Mouse (Mus musculus) hindbrain, embryonic 14.5 days (tissue): ENCODE results near the gene 8030474K03Rik. TPM values are rescaled to one million over a fixed set of nuclear protein-coding genes. Genes with fewer than 3 reads are reported as not detected.

Source experiments
- ATAC-seq: fragments of 200-750 bp; cut with Nextera tagmentation; 2 replicates; pipeline ENCODE4 v1.8.0; 2017; ENCODE audit warnings: moderate number of reproducible peaks, mild to moderate bottlenecking, moderate TSS enrichment, moderate library complexity; ENCODE audit not compliant: low FRiP score
- DNase-seq: peaks from one replicate; pipeline ENCODE4 v3.0.0-alpha.2; 2015; ENCODE audit warnings: low spot score
- H3K27ac ChIP-seq: fragments of 300-500 bp; sonication (generic); 2 replicates; pipeline ENCODE4 v1.5.1; 2014; ENCODE audit warnings: mild to moderate bottlenecking, moderate library complexity
- H3K27me3 ChIP-seq: fragments of 300-500 bp; sonication (generic); 2 replicates; pipeline ENCODE4 v1.6.1; 2014; ENCODE audit warnings: mild to moderate bottlenecking, low read length, mixed read lengths; ENCODE audit not compliant: control insufficient read depth, insufficient read depth
- H3K36me3 ChIP-seq: fragments of 300-500 bp; sonication (generic); replicated peaks from 2 replicates; pipeline ENCODE4 v1.6.1; 2014; ENCODE audit not compliant: control insufficient read depth, insufficient read depth
- H3K4me1 ChIP-seq: fragments of 300-500 bp; sonication (generic); replicated peaks from 2 replicates; pipeline ENCODE4 v1.6.1; 2014; ENCODE audit warnings: antibody characterized with exemption, low read length, mixed read lengths; ENCODE audit not compliant: control insufficient read depth, insufficient read depth
- H3K4me2 ChIP-seq: fragments of 300-500 bp; sonication (generic); replicated peaks from 2 replicates; pipeline ENCODE4 v1.6.1; 2014; ENCODE audit warnings: mild to moderate bottlenecking, moderate library complexity
- H3K4me3 ChIP-seq: fragments of 300-500 bp; sonication (generic); replicated peaks from 2 replicates; pipeline ENCODE4 v1.5.1; 2014; ENCODE audit warnings: mild to moderate bottlenecking, low read length
- H3K9ac ChIP-seq: fragments of 300-500 bp; sonication (generic); 2 replicates; pipeline ENCODE4 v1.6.1; 2014
- H3K9me3 ChIP-seq: fragments of 300-500 bp; sonication (generic); 2 replicates; pipeline ENCODE4 v1.6.1; 2016; ENCODE audit warnings: low read length; ENCODE audit not compliant: control insufficient read depth
- WGBS: fragments of 180-500 bp; shearing (Covaris S2); extraction: QIAGEN DNeasy Blood & Tissue Kit; methylation state at CpG from one replicate; pipeline ENCODE4 v1.1.7; 2014; 5-methylcytosine and 5-hydroxymethylcytosine counted together
- polyA plus RNA-seq: library from polyadenylated mRNA; unstranded; fragments of >200 nt; fragmentation: Nextera tagmentation; extraction: Ambion mirVana; gene quantifications from 2 replicates; pipeline ENCODE4 v1.2.1, GENCODE M21; 2014

Gene 8030474K03Rik
- not detected in 2 replicates for polyA plus RNA-seq

- no peak within 1 kb of the TSS for H3K4me3 ChIP-seq
- H3K27ac ChIP-seq: no peak within 1 kb of the TSS
- H3K9me3 ChIP-seq: no peaks in the 10 kb centered on the region
- 97% methylated on average over 35 of the region's 35 CpGs for WGBS
- no peak within 1 kb of the TSS for H3K9ac ChIP-seq
- H3K4me2 ChIP-seq: no peak within 1 kb of the TSS
- no peaks in the 10 kb centered on the region for H3K4me1 ChIP-seq
- H3K36me3 ChIP-seq: no peaks in the 10 kb centered on the region
- no peaks in the 10 kb centered on the region for H3K27me3 ChIP-seq
- DNase-seq: no peak
- no peak for ATAC-seq
These were observed at the start of gene 8030474K03Rik, which contains the start of gene Gm4779 for GRCm38 (mm10) chrX:101794342-101794741. TSS of gene 8030474K03Rik (plus strand) at chrX:101794656. TSS of gene Gm4779 (minus strand) at chrX:101794423.

- no peak for ATAC-seq
- Histone ChIP-seq H3K27ac (no peak overlapping the region), H3K9ac (no peak overlapping the region), H3K36me3 (no peaks in the 10 kb centered on the region), H3K4me1 (no peaks in the 10 kb centered on the region), H3K9me3 (no peaks in the 10 kb centered on the region), H3K4me3 (no peak overlapping the region), H3K4me2 (no peak overlapping the region), H3K27me3 (0 out of 2 replicates have a peak, but pooled peaks cover 9% of the 10 kb centered on the region)
- 39% methylated on average over 4 of the region's 4 CpGs for WGBS
- DNase-seq: no peak
These were observed 44.3 kb upstream of the 8030474K03Rik start for GRCm38 (mm10) chrX:101750144-101750543.

GRCm38 (mm10) chrX:101754478-101754877 lies 40.0 kb upstream of the 8030474K03Rik start:
- Histone ChIP-seq H3K4me2 (no peak overlapping the region), H3K4me1 (no peaks in the 10 kb centered on the region), H3K9ac (no peak overlapping the region), H3K27me3 (peaks cover 5% of the 10 kb centered on the region; the same call in 1 of the 2 replicates), H3K27ac (no peak overlapping the region), H3K36me3 (no peaks in the 10 kb centered on the region), H3K4me3 (no peak overlapping the region), H3K9me3 (no peaks in the 10 kb centered on the region)
- ATAC-seq: no peak
- 66% methylated on average over 5 of the region's 5 CpGs for WGBS
- DNase-seq: no peak

- ATAC-seq: no peak
- no peak overlapping the region for H3K4me2 ChIP-seq
- H3K9me3 ChIP-seq: no peaks in the 10 kb centered on the region
- H3K4me3 ChIP-seq: no peak overlapping the region
- no peak overlapping the region for H3K9ac ChIP-seq
- 76% methylated on average over 5 of the region's 5 CpGs for WGBS
- no peak overlapping the region for H3K27ac ChIP-seq
- H3K4me1 ChIP-seq: no peaks in the 10 kb centered on the region
- H3K36me3 ChIP-seq: no peaks in the 10 kb centered on the region
- peaks cover 6% of the 10 kb centered on the region; the same call in 1 of the 2 replicates for H3K27me3 ChIP-seq
- DNase-seq: no peak
These were observed 29.8 kb upstream of the 8030474K03Rik start for GRCm38 (mm10) chrX:101764621-101765020.

GRCm38 (mm10) chrX:101765111-101765510 lies 29.3 kb upstream of the 8030474K03Rik start:
- DNase-seq (no peak), ATAC-seq (no peak)
- peaks cover 6% of the 10 kb centered on the region; the same call in 1 of the 2 replicates for H3K27me3 ChIP-seq
- H3K36me3 ChIP-seq: no peaks in the 10 kb centered on the region
- 89% methylated on average over 4 of the region's 4 CpGs for WGBS
- no peak overlapping the region for H3K4me3 ChIP-seq
- no peaks in the 10 kb centered on the region for H3K9me3 ChIP-seq
- no peaks in the 10 kb centered on the region for H3K4me1 ChIP-seq
- no peak overlapping the region for H3K27ac ChIP-seq
- no peak overlapping the region for H3K4me2 ChIP-seq
- H3K9ac ChIP-seq: no peak overlapping the region

- DNase-seq: no peak
These were observed 27.2 kb upstream of the 8030474K03Rik start for GRCm38 (mm10) chrX:101767280-101767679.

GRCm38 (mm10) chrX:101769478-101769877 lies 25.0 kb upstream of the 8030474K03Rik start:
- Histone ChIP-seq H3K27ac (no peak overlapping the region), H3K36me3 (no peaks in the 10 kb centered on the region), H3K27me3 (peaks cover 8% of the 10 kb centered on the region; the same call in 1 of the 2 replicates), H3K9me3 (no peaks in the 10 kb centered on the region), H3K9ac (no peak overlapping the region), H3K4me2 (no peak overlapping the region), H3K4me3 (no peak overlapping the region), H3K4me1 (no peaks in the 10 kb centered on the region)
- no peak for DNase-seq
- WGBS: 65% methylated on average over 2 of the region's 2 CpGs
- no peak for ATAC-seq

More at GRCm38 (mm10) chrX:101767280-101767679, 27.2 kb upstream of the 8030474K03Rik start:
- no peak overlapping the region for H3K9ac ChIP-seq
- WGBS: 81% methylated on average over 7 of the region's 7 CpGs
- ATAC-seq: no peak
- no peak overlapping the region for H3K27ac ChIP-seq
- H3K36me3 ChIP-seq: no peaks in the 10 kb centered on the region
- no peaks in the 10 kb centered on the region for H3K4me1 ChIP-seq
- 0 out of 2 replicates have a peak, but pooled peaks cover 2% of the 10 kb centered on the region for H3K27me3 ChIP-seq
- no peaks in the 10 kb centered on the region for H3K9me3 ChIP-seq
- no peak overlapping the region for H3K4me2 ChIP-seq
- no peak overlapping the region for H3K4me3 ChIP-seq

- Histone ChIP-seq H3K4me3 (no peak overlapping the region), H3K27me3 (peaks cover 6% of the 10 kb centered on the region; the same call in 1 of the 2 replicates), H3K4me2 (no peak overlapping the region), H3K9me3 (no peaks in the 10 kb centered on the region), H3K27ac (no peak overlapping the region), H3K9ac (no peak overlapping the region), H3K4me1 (no peaks in the 10 kb centered on the region), H3K36me3 (no peaks in the 10 kb centered on the region)
- ATAC-seq: no peak
- 82% methylated on average over 3 of the region's 3 CpGs for WGBS
- DNase-seq: no peak
These were observed 24.1 kb upstream of the 8030474K03Rik start for GRCm38 (mm10) chrX:101770307-101770706.

GRCm38 (mm10) chrX:101772035-101772434 lies 22.4 kb upstream of the 8030474K03Rik start:
- H3K9me3 ChIP-seq: no peaks in the 10 kb centered on the region
- H3K4me2 ChIP-seq: no peak overlapping the region
- no peak overlapping the region for H3K9ac ChIP-seq
- H3K4me1 ChIP-seq: no peaks in the 10 kb centered on the region
- H3K27me3 ChIP-seq: peaks cover 6% of the 10 kb centered on the region; the same call in 1 of the 2 replicates
- H3K36me3 ChIP-seq: no peaks in the 10 kb centered on the region
- ATAC-seq: no peak
- 36% methylated on average over 5 of the region's 5 CpGs for WGBS
- no peak overlapping the region for H3K4me3 ChIP-seq
- peak; percentile 75 for DNase-seq
- H3K27ac ChIP-seq: no peak overlapping the region

- Histone ChIP-seq H3K4me1 (no peaks in the 10 kb centered on the region), H3K4me2 (no peak overlapping the region), H3K27me3 (no peaks in the 10 kb centered on the region), H3K36me3 (no peaks in the 10 kb centered on the region), H3K27ac (no peak overlapping the region), H3K9me3 (no peaks in the 10 kb centered on the region), H3K9ac (no peak overlapping the region), H3K4me3 (no peak overlapping the region)
- DNase-seq: peak; percentile 70
- peak; percentile 73 for ATAC-seq
- 55% methylated on average over 4 of the region's 4 CpGs for WGBS
These were observed 2.9 kb upstream of the 8030474K03Rik start for GRCm38 (mm10) chrX:101791551-101791950.
